Mouse (Mus musculus) hindbrain, postnatal 0 days (tissue): Measurements from ENCODE around the gene Crygd. TPM values are rescaled to one million over a fixed set of nuclear protein-coding genes. Genes with fewer than 3 reads are reported as not detected.
A peak's percentile ranks its signal among the peaks of the same experiment; 100 is the strongest.

Experiments
- ATAC-seq: fragments of 200-750 bp; cut with Nextera tagmentation; 2 replicates; pipeline ENCODE4 v1.8.0; 2017; ENCODE audit warnings: mild to moderate bottlenecking, moderate TSS enrichment, moderate library complexity
- DNase-seq: peaks from one replicate; pipeline ENCODE4 v3.0.0-alpha.2; 2015; ENCODE audit warnings: low spot score
- H3K27ac ChIP-seq: fragments of 300-500 bp; sonication (generic); 2 replicates; pipeline ENCODE4 v1.5.1; 2014; ENCODE audit warnings: mild to moderate bottlenecking
- H3K27me3 ChIP-seq: fragments of 300-500 bp; sonication (generic); 2 replicates; pipeline ENCODE4 v1.6.1; 2014; ENCODE audit warnings: low read length, mixed read lengths; ENCODE audit not compliant: insufficient read depth
- H3K36me3 ChIP-seq: fragments of 300-500 bp; sonication (generic); 2 replicates; pipeline ENCODE4 v1.6.1; 2014; ENCODE audit warnings: low read length, mixed read lengths; ENCODE audit not compliant: insufficient read depth
- H3K4me1 ChIP-seq: fragments of 300-500 bp; sonication (generic); 2 replicates; pipeline ENCODE4 v1.6.1; 2014; ENCODE audit warnings: antibody characterized with exemption, low read length, mixed read lengths; ENCODE audit not compliant: insufficient read depth
- H3K4me2 ChIP-seq: fragments of 300-500 bp; sonication (generic); 2 replicates; pipeline ENCODE4 v1.6.1; 2014; ENCODE audit warnings: low read depth, mild to moderate bottlenecking, low read length, moderate library complexity, mixed read lengths
- H3K4me3 ChIP-seq: fragments of 300-500 bp; sonication (generic); 2 replicates; pipeline ENCODE4 v1.5.1; 2014; ENCODE audit warnings: low read length
- H3K9ac ChIP-seq: fragments of 300-500 bp; sonication (generic); replicated peaks from 2 replicates; pipeline ENCODE4 v1.6.1; 2014; ENCODE audit warnings: mild to moderate bottlenecking, low read length, moderate library complexity, mixed read lengths
- H3K9me3 ChIP-seq: fragments of 300-500 bp; sonication (generic); 2 replicates; pipeline ENCODE4 v1.6.1; 2016; ENCODE audit warnings: low read length, mixed read lengths
- CTCF ChIP-seq: IDR thresholded peaks from 2 replicates; pipeline ENCODE4 v1.5.1; 2016; ENCODE audit warnings: antibody characterized with exemption, control low read depth, low read depth
- WGBS: fragments of 180-500 bp; shearing (Covaris S2); extraction: QIAGEN DNeasy Blood & Tissue Kit; methylation state at CpG from one replicate; pipeline ENCODE4 v1.1.7; 2014; 5-methylcytosine and 5-hydroxymethylcytosine counted together
- polyA plus RNA-seq: library from polyadenylated mRNA; unstranded; fragments of >200 nt; fragmentation: Nextera tagmentation; extraction: Ambion mirVana; gene quantifications from 2 replicates; pipeline ENCODE4 v1.2.1, GENCODE M21; 2015
- total RNA-seq: library from RNA; depleted of rRNA; stranded (reverse); fragments of >200 nt; gene quantifications from 2 replicates; pipeline ENCODE4 v1.2.3, GENCODE M21; 2014

The Crygd gene
- total and polyA plus RNA-seq, 2 experiments from 2014 or later = not detected

- Histone ChIP-seq H3K36me3 (no peaks in the 10 kb centered on the region), H3K9me3 (no peaks in the 10 kb centered on the region), H3K9ac (no peak within 1 kb of the TSS), H3K4me1 (no peaks in the 10 kb centered on the region), H3K27me3 (no peaks in the 10 kb centered on the region), H3K4me3 (no peak within 1 kb of the TSS), H3K27ac (no peak within 1 kb of the TSS), H3K4me2 (no peak within 1 kb of the TSS)
- TF ChIP-seq CTCF = no peak
- DNase-seq = no peak
- 81% methylated on average over 11 of the region's 11 CpGs for WGBS
- no peak for ATAC-seq
Observed at GRCm38 (mm10) chr1:65103273-65103672, 40.0 kb upstream of the Crygd start, which contains the start of gene Cryga. TSS of gene Cryga (minus strand) at chr1:65103373.

DNA sequence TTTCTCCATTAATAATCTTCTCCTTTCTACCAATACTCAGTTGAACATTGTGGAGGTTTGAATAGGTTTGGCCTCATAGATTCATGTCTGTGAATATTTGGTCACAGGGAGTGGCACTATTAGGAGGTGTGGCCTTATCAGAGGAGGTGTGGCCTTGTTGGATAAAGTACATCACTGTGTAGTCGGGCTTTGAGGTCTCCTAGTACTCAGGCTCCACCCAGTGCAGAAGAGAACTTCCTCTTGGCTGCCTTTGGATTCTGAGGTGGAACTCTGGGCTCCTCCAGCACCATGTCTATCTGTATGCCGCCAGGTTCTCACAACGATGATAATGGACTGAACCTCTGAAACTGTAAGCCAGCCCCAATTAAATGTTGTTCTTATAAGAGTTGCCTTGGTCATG lies 33.7 kb upstream of the Crygd start:
- WGBS = 83% methylated on average over 3 of the region's 3 CpGs
- H3K27me3 ChIP-seq = no peaks in the 10 kb centered on the region
- TF ChIP-seq CTCF = no peak

DNA sequence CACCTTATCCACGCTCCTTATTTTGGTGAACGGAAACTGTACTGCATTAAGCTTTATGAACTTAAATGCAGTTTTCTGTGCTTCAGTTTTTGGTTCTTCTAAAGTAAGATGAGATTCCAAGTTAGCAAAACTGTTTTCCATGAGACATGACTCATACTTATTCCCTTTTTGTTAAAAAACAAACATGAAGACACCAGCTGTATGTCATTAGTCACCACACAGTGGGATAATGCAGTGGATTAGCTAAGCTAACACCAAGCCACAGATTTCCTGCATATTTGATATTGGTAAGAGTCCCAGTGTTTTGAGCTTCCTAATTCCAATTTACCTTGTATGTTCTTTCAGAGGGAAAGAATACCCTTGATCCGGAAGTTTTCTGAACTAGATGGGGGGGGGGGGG lies 28.3 kb upstream of the Crygd start:
- TF ChIP-seq CTCF = no peak
- Histone ChIP-seq H3K36me3 (no peaks in the 10 kb centered on the region), H3K4me2 (no peak overlapping the region), H3K9ac (no peak overlapping the region), H3K9me3 (no peaks in the 10 kb centered on the region), H3K4me1 (no peaks in the 10 kb centered on the region), H3K27ac (no peak overlapping the region), H3K27me3 (no peaks in the 10 kb centered on the region), H3K4me3 (no peak overlapping the region)
- no peak for DNase-seq
- 90% methylated on average over 3 of the region's 3 CpGs for WGBS
- ATAC-seq = no peak

More for the DNA sequence above, 33.7 kb upstream of the Crygd start:
- DNase-seq = no peak
- H3K9ac ChIP-seq = no peak overlapping the region
- no peaks in the 10 kb centered on the region for H3K4me1 ChIP-seq
- no peak overlapping the region for H3K4me3 ChIP-seq
- no peaks in the 10 kb centered on the region for H3K36me3 ChIP-seq
- ATAC-seq = no peak
- H3K27ac ChIP-seq = no peak overlapping the region
- no peak overlapping the region for H3K4me2 ChIP-seq
- no peaks in the 10 kb centered on the region for H3K9me3 ChIP-seq

DNA sequence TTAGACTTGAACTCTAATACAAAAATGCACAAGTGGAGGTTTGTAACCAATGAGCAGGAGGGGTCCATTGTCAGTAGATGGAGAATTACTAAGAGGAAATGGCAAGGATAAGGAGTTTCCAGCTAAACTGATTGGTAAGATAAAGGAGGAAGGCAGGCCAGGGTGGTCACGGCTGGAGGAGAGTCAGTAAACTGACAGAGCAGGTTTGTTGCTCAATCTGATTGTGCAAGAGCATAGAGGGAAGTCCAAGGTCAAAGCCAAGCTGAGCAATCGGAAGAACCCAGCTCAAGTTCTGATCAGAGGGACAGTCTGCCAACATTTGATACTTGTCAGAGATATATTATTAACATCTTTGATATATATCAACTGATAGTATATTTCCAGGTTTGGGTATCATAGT lies 27.1 kb upstream of the Crygd start:
- no peaks in the 10 kb centered on the region for H3K4me1 ChIP-seq
- DNase-seq (no peak), ATAC-seq (no peak)
- WGBS = 86% methylated on average over 2 of the region's 2 CpGs
- H3K9ac ChIP-seq = no peak overlapping the region
- no peak overlapping the region for H3K4me2 ChIP-seq
- no peaks in the 10 kb centered on the region for H3K9me3 ChIP-seq
- H3K27me3 ChIP-seq = no peaks in the 10 kb centered on the region
- H3K36me3 ChIP-seq = no peaks in the 10 kb centered on the region
- H3K4me3 ChIP-seq = no peak overlapping the region
- no peak for TF ChIP-seq CTCF
- H3K27ac ChIP-seq = no peak overlapping the region

GRCm38 (mm10) chr1:65088567-65089356 lies 25.5 kb upstream of the Crygd start:
- TF ChIP-seq CTCF = no peak
- WGBS = 79% methylated on average over 6 of the region's 6 CpGs

GRCm38 (mm10) chr1:65082188-65082587 lies 18.9 kb upstream of the Crygd start, which contains the start of gene Crygb:
TSS of gene Crygb (minus strand) at chr1:65082288.
- DNase-seq (no peak), ATAC-seq (no peak)
- Histone ChIP-seq H3K27ac (no peak within 1 kb of the TSS), H3K4me2 (no peak within 1 kb of the TSS), H3K27me3 (no peaks in the 10 kb centered on the region), H3K9me3 (no peaks in the 10 kb centered on the region), H3K4me1 (no peaks in the 10 kb centered on the region), H3K9ac (no peak within 1 kb of the TSS), H3K4me3 (no peak within 1 kb of the TSS), H3K36me3 (no peaks in the 10 kb centered on the region)
- TF ChIP-seq CTCF = no peak
- 38% methylated on average over 7 of the region's 7 CpGs for WGBS

More at GRCm38 (mm10) chr1:65088567-65089356, 25.5 kb upstream of the Crygd start:
- DNase-seq = no peak
- ATAC-seq = no peak
- Histone ChIP-seq H3K27ac (no peak overlapping the region), H3K27me3 (no peaks in the 10 kb centered on the region), H3K4me2 (no peak overlapping the region), H3K4me1 (no peaks in the 10 kb centered on the region), H3K9ac (no peak overlapping the region), H3K9me3 (no peaks in the 10 kb centered on the region), H3K36me3 (no peaks in the 10 kb centered on the region), H3K4me3 (no peak overlapping the region)

- no peak for DNase-seq
- H3K9me3 ChIP-seq = no peaks in the 10 kb centered on the region
- no peak overlapping the region for H3K9ac ChIP-seq
- peak; percentile 57 for TF ChIP-seq CTCF
- H3K4me2 ChIP-seq = no peak overlapping the region
- WGBS = 21% methylated on average over 5 of the region's 5 CpGs
- no peak for ATAC-seq
- H3K4me3 ChIP-seq = no peak overlapping the region
- H3K36me3 ChIP-seq = no peaks in the 10 kb centered on the region
- H3K27me3 ChIP-seq = no peaks in the 10 kb centered on the region
- no peaks in the 10 kb centered on the region for H3K4me1 ChIP-seq
- no peak overlapping the region for H3K27ac ChIP-seq
Observed at GRCm38 (mm10) chr1:65075607-65076006, 12.4 kb upstream of the Crygd start.
